Mouse (Mus musculus) testis, adult 2 months (tissue): Measurements from ENCODE around the gene Scube2.

ENCODE experiments used
- CTCF ChIP-seq: fragments of 200-500 bp; IDR thresholded peaks from 2 replicates; pipeline ENCODE4 v1.5.1; 2012; ENCODE audit warnings: low read depth, mild to moderate bottlenecking, inconsistent platforms, low read length, moderate library complexity; ENCODE audit not compliant: control insufficient read depth, insufficient read depth, insufficient replicate concordance
- POLR2A ChIP-seq: fragments of 200-500 bp; IDR thresholded peaks from 2 replicates; pipeline ENCODE4 v1.6.1; 2012; ENCODE audit warnings: low read depth, mild to moderate bottlenecking, inconsistent platforms, low read length, moderate library complexity; ENCODE audit not compliant: control insufficient read depth

DNA sequence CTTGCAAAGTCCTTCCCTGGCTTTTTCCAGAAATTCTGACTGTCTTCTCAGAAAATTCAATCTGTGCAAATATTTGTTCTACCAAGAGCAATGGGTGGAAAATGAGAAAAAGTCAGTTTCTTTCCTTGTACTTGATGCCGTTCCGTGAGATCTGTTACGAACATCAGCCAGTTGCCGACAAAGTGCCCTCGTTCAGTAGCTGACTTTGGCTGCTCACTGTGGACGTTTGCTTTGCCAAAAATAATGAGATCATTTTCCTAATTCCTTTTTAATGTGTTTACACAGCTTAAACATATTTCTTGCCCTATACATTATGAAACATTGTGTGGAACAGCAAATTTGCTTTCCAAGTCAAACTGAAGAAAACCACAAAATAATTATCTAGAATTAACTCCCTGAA is 30.6 kb downstream of the Scube2 start:
- TF ChIP-seq CTCF (no peak), POLR2A (no peak)
